Mouse (Mus musculus): ENCODE data around the gene Fxyd3.

DNA sequence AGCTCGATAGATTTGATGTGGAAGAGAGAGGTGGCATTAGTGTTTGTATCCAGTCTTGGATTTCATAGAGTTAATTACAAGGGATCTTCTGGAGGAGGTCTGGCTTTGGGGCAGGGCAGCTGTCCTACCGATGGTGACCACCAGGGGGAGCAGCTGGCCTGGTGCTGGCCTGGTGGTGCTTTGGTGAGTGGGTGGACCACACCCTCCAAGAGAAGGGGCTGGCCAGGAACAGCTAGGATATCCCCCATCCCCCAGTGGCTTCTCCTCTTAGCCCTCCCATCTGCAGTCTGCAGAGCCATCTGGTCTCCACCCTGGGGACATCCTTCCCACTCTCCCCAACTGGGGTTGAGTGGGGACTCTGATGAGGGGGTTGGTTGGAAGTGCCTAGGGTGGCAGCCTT, 17.4 kb downstream of the Fxyd3 start, which contains the start of gene Lgi4:
- no peak for TF ChIP-seq REST (IDR thresholded peaks at IDR 0.05; ENCODE audit: insufficient read depth, insufficient read length)
- no peak for TF ChIP-seq POLR2A (IDR thresholded peaks at IDR 0.05; ENCODE audit: insufficient read length, low read depth)
- no peak for TF ChIP-seq CEBPB (IDR thresholded peaks at IDR 0.05; ENCODE audit: insufficient read depth, poor library complexity, severe bottlenecking)
